Mouse (Mus musculus): ENCODE measurements at regions not wholly inside any gene's neighbourhood (a gene's known extent, or its start where the extent isn't known, plus 50 kb on each side); places are given as distances from the start of the nearest gene placed in this dataset.

DNA sequence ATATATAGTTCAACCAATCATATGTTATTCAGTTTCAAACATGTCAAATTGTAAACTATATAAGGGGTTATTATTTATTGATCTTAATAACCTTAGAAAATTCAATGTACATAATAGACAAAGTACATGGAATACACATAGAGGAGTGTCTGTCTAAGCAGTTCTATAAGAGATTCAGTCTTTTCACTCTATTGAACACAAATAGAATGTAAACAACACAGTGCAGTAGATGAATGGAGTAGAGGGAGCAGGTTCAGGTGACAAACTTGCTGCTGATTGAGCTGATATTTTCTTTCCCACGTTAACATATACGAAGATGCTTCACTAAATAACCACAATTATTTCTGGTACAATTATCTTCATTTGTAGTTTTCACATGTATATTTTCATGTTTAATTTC, 1098.6 kb upstream of the Foxg1 start:
- TF ChIP-seq CTCF (conservative IDR thresholded peaks at IDR 0.05; ENCODE audit: low read length): no peak
- TF ChIP-seq NANOG (IDR thresholded peaks at IDR 0.05; ENCODE audit: borderline replicate concordance, low read length): no peak
- no peak for TF ChIP-seq POU5F1 (IDR thresholded peaks at IDR 0.05; ENCODE audit: borderline replicate concordance, low read length)

Measured in E14TG2a.4 (cell line).